Mouse (Mus musculus): ENCODE results near the gene Lrp2.
A peak's percentile ranks its signal among the peaks of the same experiment; 100 is the strongest.
"Not testable (repeated sequence)": the region's sequence is repeated elsewhere in the genome, so short reads cannot be mapped to it uniquely, and the experiment has no call there.

Lrp2 gene

GRCm38 (mm10) chr2:69582861-69583260, 3.0 kb downstream of the Lrp2 start:
- no peak for DNase-seq (ENCODE audit: low spot score)

GRCm38 (mm10) chr2:69582068-69582467, 3.8 kb downstream of the Lrp2 start:
- not testable (repeated sequence) for DNase-seq (ENCODE audit: low spot score)

- DNase-seq (ENCODE audit: low spot score) = no peak
Measured at GRCm38 (mm10) chr2:69580091-69580490, 5.8 kb downstream of the Lrp2 start.

- no peak for DNase-seq (ENCODE audit: low spot score)
Measured at GRCm38 (mm10) chr2:69578206-69578605, 7.7 kb downstream of the Lrp2 start.

- DNase-seq (ENCODE audit: low spot score) = no peak
Measured at GRCm38 (mm10) chr2:69576531-69576930, 9.3 kb downstream of the Lrp2 start.

GRCm38 (mm10) chr2:69574934-69575333, 10.9 kb downstream of the Lrp2 start:
- no peak for DNase-seq (ENCODE audit: low spot score)

GRCm38 (mm10) chr2:69574261-69574660, 11.6 kb downstream of the Lrp2 start:
- DNase-seq (ENCODE audit: low spot score) = no peak

GRCm38 (mm10) chr2:69573733-69574054, 12.2 kb downstream of the Lrp2 start:
- DNase-seq (ENCODE audit: low spot score) = no peak

- peak; percentile 29 for DNase-seq (ENCODE audit: low spot score)
Measured at GRCm38 (mm10) chr2:69573038-69573732, 12.7 kb downstream of the Lrp2 start.

- no peak for DNase-seq (ENCODE audit: low spot score)
Measured at GRCm38 (mm10) chr2:69570556-69570955, 15.3 kb downstream of the Lrp2 start.

- no peak for DNase-seq (ENCODE audit: low spot score)
Measured at GRCm38 (mm10) chr2:69566281-69566680, 19.6 kb downstream of the Lrp2 start.

- no peak for DNase-seq (ENCODE audit: low spot score)
Measured at GRCm38 (mm10) chr2:69563492-69563891, 22.4 kb downstream of the Lrp2 start.

GRCm38 (mm10) chr2:69562761-69563160, 23.1 kb downstream of the Lrp2 start:
- DNase-seq (ENCODE audit: low spot score) = no peak

- DNase-seq (ENCODE audit: low spot score) = no peak
Measured at GRCm38 (mm10) chr2:69560221-69560620, 25.6 kb downstream of the Lrp2 start.

- DNase-seq (ENCODE audit: low spot score) = no peak
Measured at GRCm38 (mm10) chr2:69559380-69559779, 26.5 kb downstream of the Lrp2 start.

GRCm38 (mm10) chr2:69556686-69557085, 29.2 kb downstream of the Lrp2 start:
- DNase-seq (ENCODE audit: low spot score) = no peak

GRCm38 (mm10) chr2:69551639-69552038, 34.2 kb downstream of the Lrp2 start:
- no peak for DNase-seq (ENCODE audit: low spot score)

GRCm38 (mm10) chr2:69546823-69547222, 39.0 kb downstream of the Lrp2 start:
- DNase-seq (ENCODE audit: low spot score) = no peak

GRCm38 (mm10) chr2:69536018-69536417, 49.8 kb downstream of the Lrp2 start:
- DNase-seq (ENCODE audit: low spot score) = no peak

GRCm38 (mm10) chr2:69531528-69532055, 54.3 kb downstream of the Lrp2 start:
- no peak for DNase-seq (ENCODE audit: low spot score)

- no peak for DNase-seq (ENCODE audit: low spot score)
Measured at GRCm38 (mm10) chr2:69530691-69531527, 55.0 kb downstream of the Lrp2 start.

- DNase-seq (ENCODE audit: low spot score) = no peak
Measured at GRCm38 (mm10) chr2:69530126-69530525, 55.7 kb downstream of the Lrp2 start.

- no peak for DNase-seq (ENCODE audit: low spot score)
Measured at GRCm38 (mm10) chr2:69520273-69520672, 65.6 kb downstream of the Lrp2 start.
